Mouse (Mus musculus) adipocyte (in vitro differentiated cells): ENCODE measurements around the gene Nt5c1a.
"Not testable (repeated sequence)": the region's sequence is repeated elsewhere in the genome, so short reads cannot be mapped to it uniquely, and the experiment has no call there.

ENCODE experiments used
- DNase-seq: peaks from one replicate; pipeline ENCODE4 v3.0.0-alpha.2; 2016; ENCODE audit warnings: low spot score

Nt5c1a gene

GRCm38 (mm10) chr4:123201186-123202093 is at the start of gene Nt5c1a:
Nt5c1a (plus strand) TSS chr4:123201504.
- no peak for DNase-seq

- DNase-seq, result no peak
Observed at GRCm38 (mm10) chr4:123152003-123152402, 49.3 kb upstream of the Nt5c1a start.

GRCm38 (mm10) chr4:123152976-123153375 is 48.3 kb upstream of the Nt5c1a start:
- DNase-seq, result no peak

GRCm38 (mm10) chr4:123155004-123155403 is 46.3 kb upstream of the Nt5c1a start:
- peak; percentile 41 for DNase-seq

GRCm38 (mm10) chr4:123155427-123155826 is 45.9 kb upstream of the Nt5c1a start:
- DNase-seq, result no peak

GRCm38 (mm10) chr4:123155840-123156239 is 45.5 kb upstream of the Nt5c1a start:
- DNase-seq, result no peak

- DNase-seq, result no peak
Observed at GRCm38 (mm10) chr4:123160571-123160970, 40.7 kb upstream of the Nt5c1a start.

- DNase-seq, result not testable (repeated sequence)
Observed at GRCm38 (mm10) chr4:123161251-123161650, 40.1 kb upstream of the Nt5c1a start.

GRCm38 (mm10) chr4:123162305-123162917 is 38.9 kb upstream of the Nt5c1a start:
- no peak for DNase-seq

- DNase-seq, result no peak
Observed at GRCm38 (mm10) chr4:123164157-123164556, 37.1 kb upstream of the Nt5c1a start.

- no peak for DNase-seq
Observed at GRCm38 (mm10) chr4:123171811-123172210, 29.5 kb upstream of the Nt5c1a start.

GRCm38 (mm10) chr4:123182328-123183238 is 18.7 kb upstream of the Nt5c1a start, which contains the start of gene Hpcal4:
Hpcal4 (plus strand) TSS chr4:123183227.
- no peak for DNase-seq

- no peak for DNase-seq
Observed at GRCm38 (mm10) chr4:123183239-123184056, 17.9 kb upstream of the Nt5c1a start.

- DNase-seq, result no peak
Observed at GRCm38 (mm10) chr4:123184816-123185215, 16.5 kb upstream of the Nt5c1a start.

GRCm38 (mm10) chr4:123192336-123192735 is 9.0 kb upstream of the Nt5c1a start:
- DNase-seq, result no peak

- DNase-seq, result no peak
Observed at GRCm38 (mm10) chr4:123193791-123194190, 7.5 kb upstream of the Nt5c1a start.

GRCm38 (mm10) chr4:123196695-123197094 is 4.6 kb upstream of the Nt5c1a start:
- no peak for DNase-seq

- DNase-seq, result no peak
Observed at GRCm38 (mm10) chr4:123200771-123201185, 526 bp upstream of the Nt5c1a start.

GRCm38 (mm10) chr4:123202094-123202420 is 753 bp downstream of the Nt5c1a start:
- DNase-seq, result no peak

GRCm38 (mm10) chr4:123207337-123207736 is 6.0 kb downstream of the Nt5c1a start:
- no peak for DNase-seq

- no peak for DNase-seq
Observed at GRCm38 (mm10) chr4:123210996-123211395, 9.7 kb downstream of the Nt5c1a start.
